Mouse (Mus musculus) cerebellum, adult 2 months (tissue): Measurements from ENCODE around the gene Elk3. TPM values are rescaled to one million over a fixed set of nuclear protein-coding genes. Genes with fewer than 3 reads are reported as not detected.

ENCODE experiments used
- DNase-seq, 2 experiments: peaks; one replicate each; pipeline ENCODE4 v3.0.0; 2021
- H3K27ac ChIP-seq: fragments of 200-500 bp; 2 replicates; pipeline ENCODE4 v1.5.1; 2012; ENCODE audit warnings: low read length, control low read depth, inconsistent platforms; ENCODE audit not compliant: insufficient read depth
- H3K27me3 ChIP-seq: fragments of 200-500 bp; 2 replicates; pipeline ENCODE4 v1.6.1; 2012; ENCODE audit warnings: inconsistent platforms, mild to moderate bottlenecking, low read length, moderate library complexity; ENCODE audit not compliant: control insufficient read depth, insufficient read depth
- H3K4me1 ChIP-seq: fragments of 200-500 bp; 2 replicates; pipeline ENCODE4 v1.6.1; 2011; ENCODE audit warnings: low read length; ENCODE audit not compliant: control insufficient read depth, insufficient read depth
- H3K4me3 ChIP-seq: fragments of 200-500 bp; replicated peaks from 2 replicates; pipeline ENCODE3; 2011; ENCODE audit warnings: mild to moderate bottlenecking, low read depth, low read length, control low read depth; ENCODE audit not compliant: insufficient read depth
- CTCF ChIP-seq: fragments of 200-500 bp; IDR thresholded peaks from 2 replicates; pipeline ENCODE4 v1.5.1; 2011; ENCODE audit warnings: low read depth, mild to moderate bottlenecking, control low read depth, low read length, moderate library complexity, borderline replicate concordance; ENCODE audit not compliant: insufficient read depth
- POLR2A ChIP-seq: fragments of 200-500 bp; IDR thresholded peaks from 2 replicates; pipeline ENCODE4 v1.6.1; 2011; ENCODE audit warnings: low read length, control low read depth, borderline replicate concordance; ENCODE audit not compliant: insufficient read depth
- WGBS: fragments of 180-500 bp; shearing (Covaris S2); methylation state at CpG from one replicate; pipeline ENCODE4 v1.1.7; 2018; 5-methylcytosine and 5-hydroxymethylcytosine counted together
- polyA plus RNA-seq: library from polyadenylated mRNA; depleted of rRNA; stranded (reverse); fragments of >200 nt; gene quantifications from 2 replicates; pipeline ENCODE4 v1.2.3, GENCODE M21; 2012

The Elk3 gene
- polyA plus RNA-seq, 1 experiment = 5.9 TPM

DNA sequence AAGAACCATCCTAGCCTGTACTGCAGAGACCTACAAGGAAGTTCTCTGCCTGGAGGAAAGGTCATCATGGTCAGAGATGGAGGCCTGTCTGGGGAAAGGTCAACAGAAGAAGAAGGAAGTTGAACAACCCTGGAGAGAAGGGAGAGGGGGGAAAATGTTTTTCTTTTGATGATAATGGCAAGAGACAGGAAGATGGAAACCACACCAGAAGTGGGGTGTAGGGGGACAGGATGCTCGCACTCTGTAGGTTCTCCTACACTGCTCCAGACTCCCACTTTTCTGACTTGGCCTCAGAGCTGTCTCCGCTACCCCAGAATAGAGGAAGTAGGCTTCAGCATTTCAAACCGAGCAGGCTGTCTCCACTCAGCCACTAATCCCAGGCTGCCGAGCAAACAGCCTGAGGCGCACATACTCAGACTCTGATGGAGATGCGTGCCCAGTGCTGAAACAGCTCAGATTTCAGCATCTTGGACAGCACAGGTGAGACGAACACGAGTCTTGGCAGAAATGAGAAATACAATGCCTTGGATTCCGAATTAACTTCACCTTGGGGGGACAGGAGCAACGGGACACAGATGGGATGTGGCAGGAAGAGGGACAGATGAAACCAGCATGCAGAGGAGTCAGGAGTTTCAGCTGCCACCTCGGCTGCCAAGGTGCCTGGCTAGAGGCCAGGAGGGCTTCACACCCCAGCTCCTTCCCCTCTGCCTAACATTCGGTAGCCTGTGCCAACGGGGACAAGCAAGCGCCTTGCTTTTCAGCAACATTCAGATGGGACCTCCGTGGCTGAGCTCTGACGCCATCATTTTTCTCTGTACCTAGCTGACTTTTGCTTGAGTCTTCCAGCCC lies 49.6 kb downstream of the Elk3 start:
- peak; percentile 72 to 74 for DNase-seq
- Histone ChIP-seq H3K27me3 (no peaks in the 10 kb centered on the region), H3K27ac (peak overlapping the region; percentile 17), H3K4me3 (peak overlapping the region; percentile 17), H3K4me1 (peaks cover 40% of the 10 kb centered on the region)
- WGBS = 5% methylated on average over 16 of the region's 16 CpGs
- no peak; the same call in 1 of the 2 replicates for TF ChIP-seq POLR2A
- no peak for TF ChIP-seq CTCF

GRCm38 (mm10) chr10:93259826-93260225 lies 51.1 kb downstream of the Elk3 start:
- H3K4me1 ChIP-seq = peaks cover 43% of the 10 kb centered on the region
- H3K27ac ChIP-seq = no peak overlapping the region
- 16% methylated on average over 5 of the region's 5 CpGs for WGBS
- DNase-seq = peak in 1 of 2 experiments; percentile 16
- no peak overlapping the region for H3K4me3 ChIP-seq
- H3K27me3 ChIP-seq = no peaks in the 10 kb centered on the region
- TF ChIP-seq CTCF (no peak), POLR2A (no peak)

GRCm38 (mm10) chr10:93255294-93255693 lies 55.6 kb downstream of the Elk3 start:
- Histone ChIP-seq H3K27ac (peak overlapping the region; percentile 4), H3K4me3 (peak overlapping the region; percentile 28), H3K27me3 (no peaks in the 10 kb centered on the region), H3K4me1 (peaks cover 25% of the 10 kb centered on the region)
- DNase-seq = peak; percentile 86 to 90
- TF ChIP-seq CTCF (no peak), POLR2A (no peak)
- 6% methylated on average over 13 of the region's 13 CpGs for WGBS

DNA sequence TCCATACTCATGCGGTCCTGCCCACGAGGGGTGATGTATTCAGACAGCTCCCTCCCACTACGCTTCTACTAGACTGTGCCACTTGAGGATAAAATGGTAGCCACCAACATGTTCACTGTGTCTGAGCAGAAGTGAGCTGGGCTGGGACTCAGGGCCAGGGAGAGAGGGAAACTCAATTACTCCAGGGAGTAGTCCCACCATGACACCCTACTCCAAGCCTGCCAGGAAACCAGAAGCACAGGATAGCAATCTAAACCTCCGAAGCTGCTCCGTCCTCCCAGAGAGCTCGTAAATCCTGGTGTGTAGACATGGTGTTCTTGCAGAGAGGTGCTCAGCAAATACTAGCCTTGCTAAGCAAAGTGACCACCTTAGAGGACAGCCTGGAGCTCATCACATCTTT lies 57.8 kb downstream of the Elk3 start:
- Histone ChIP-seq H3K27me3 (no peaks in the 10 kb centered on the region), H3K4me3 (no peak overlapping the region), H3K4me1 (peaks cover 19% of the 10 kb centered on the region), H3K27ac (no peak overlapping the region)
- peak in 1 of 2 experiments; percentile 12 for DNase-seq
- TF ChIP-seq CTCF = no peak
- no peak for TF ChIP-seq POLR2A
- 95% methylated on average over 6 of the region's 6 CpGs for WGBS

DNA sequence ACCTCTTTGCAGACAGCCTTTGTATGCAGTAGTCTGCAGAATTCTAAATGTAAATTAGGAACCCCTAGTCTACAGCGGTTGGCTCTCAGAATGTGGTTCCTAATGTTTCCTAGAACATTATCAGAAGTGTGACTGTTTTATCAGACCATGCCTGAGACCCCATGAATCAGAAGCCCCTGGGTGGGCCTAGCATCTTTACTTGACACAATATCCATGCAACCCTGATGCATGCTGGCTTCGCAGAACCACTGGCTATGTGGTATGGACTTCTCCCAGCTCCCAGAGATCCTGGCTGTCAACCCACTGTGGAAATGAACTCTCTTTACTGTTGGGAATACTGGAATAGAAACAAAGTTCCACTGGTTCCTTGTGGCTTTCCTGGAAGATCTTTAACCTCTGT lies 58.3 kb downstream of the Elk3 start:
- Histone ChIP-seq H3K27ac (no peak overlapping the region), H3K4me1 (peaks cover 17% of the 10 kb centered on the region), H3K4me3 (no peak overlapping the region), H3K27me3 (no peaks in the 10 kb centered on the region)
- 98% methylated on average over 2 of the region's 2 CpGs for WGBS
- no peak for TF ChIP-seq POLR2A
- TF ChIP-seq CTCF = no peak
- no peak for DNase-seq

- Histone ChIP-seq H3K27ac (no peak overlapping the region), H3K4me1 (peaks cover 17% of the 10 kb centered on the region), H3K27me3 (no peaks in the 10 kb centered on the region), H3K4me3 (no peak overlapping the region)
- TF ChIP-seq POLR2A (no peak), CTCF (no peak)
- peak; percentile 45 to 67 for DNase-seq
- WGBS = 27% methylated on average over 8 of the region's 8 CpGs
These were observed 59.5 kb downstream of the Elk3 start for GRCm38 (mm10) chr10:93251426-93251825.

GRCm38 (mm10) chr10:93250436-93251317 lies 60.3 kb downstream of the Elk3 start:
- no peak overlapping the region for H3K4me3 ChIP-seq
- no peaks in the 10 kb centered on the region for H3K27me3 ChIP-seq
- TF ChIP-seq CTCF (no peak), POLR2A (no peak)
- H3K4me1 ChIP-seq = peaks cover 14% of the 10 kb centered on the region
- peak in 1 of 2 experiments; percentile 13 for DNase-seq
- no peak overlapping the region for H3K27ac ChIP-seq
- 65% methylated on average over 24 of the region's 24 CpGs for WGBS

GRCm38 (mm10) chr10:93249901-93250300 lies 61.0 kb downstream of the Elk3 start:
- Histone ChIP-seq H3K4me3 (no peak overlapping the region), H3K27ac (no peak overlapping the region), H3K4me1 (peaks cover 13% of the 10 kb centered on the region), H3K27me3 (no peaks in the 10 kb centered on the region)
- peak in 1 of 2 experiments; percentile 13 for DNase-seq
- WGBS = 72% methylated on average over 7 of the region's 7 CpGs
- TF ChIP-seq POLR2A = no peak
- no peak for TF ChIP-seq CTCF
